Mouse (Mus musculus): ENCODE data around the gene Olfr629. TPM values are rescaled to one million over a fixed set of nuclear protein-coding genes. Genes with fewer than 3 reads are reported as not detected.

The Olfr629 gene
- not detected for polyA plus RNA-seq (2017; shearing (Covaris generic))

DNA sequence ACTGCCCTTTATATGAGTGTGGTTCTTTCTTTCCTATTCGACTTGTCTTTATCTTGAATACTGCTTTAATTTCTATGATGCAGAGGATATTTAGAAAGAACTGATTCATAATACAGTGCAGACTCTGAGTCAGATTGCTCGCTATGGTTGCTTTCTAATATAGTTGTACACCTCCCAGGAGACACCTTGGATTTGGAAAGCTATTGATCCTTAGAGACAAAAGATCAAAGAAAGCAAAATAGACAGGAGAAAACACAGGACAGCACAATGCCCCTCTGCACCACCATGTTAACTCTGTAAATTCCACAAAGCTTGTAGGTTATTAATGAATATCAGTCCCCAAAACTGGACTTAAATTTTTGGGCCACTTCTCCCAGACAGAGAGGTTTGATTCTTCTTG lies at the start of gene Olfr629:
Olfr629 (minus strand) TSS at position 101 of the 400 bp plus-strand sequence.

DNA sequence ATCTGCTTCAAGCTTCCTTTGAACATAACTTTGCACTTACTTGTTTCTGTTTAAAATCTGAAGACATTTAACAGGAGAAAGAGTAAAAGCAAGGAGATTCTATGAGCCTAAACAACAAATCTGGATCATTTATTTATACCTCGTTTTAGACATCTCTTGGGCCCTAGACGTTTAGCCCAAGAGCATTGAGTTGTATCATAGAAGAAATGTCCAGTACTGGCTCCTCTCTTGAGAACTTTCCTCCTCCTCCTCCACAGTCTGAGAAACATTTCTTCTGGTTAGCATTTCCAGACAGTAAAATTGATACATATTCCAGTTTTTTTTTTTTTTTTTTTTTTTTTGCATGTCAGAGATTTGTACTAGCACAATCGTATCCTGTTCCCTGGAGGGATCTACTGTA lies 47.0 kb upstream of the Olfr629 start, which contains the start of gene Olfr67:
Olfr67 (minus strand) TSS at position 101 of the 400 bp plus-strand sequence.

DNA sequence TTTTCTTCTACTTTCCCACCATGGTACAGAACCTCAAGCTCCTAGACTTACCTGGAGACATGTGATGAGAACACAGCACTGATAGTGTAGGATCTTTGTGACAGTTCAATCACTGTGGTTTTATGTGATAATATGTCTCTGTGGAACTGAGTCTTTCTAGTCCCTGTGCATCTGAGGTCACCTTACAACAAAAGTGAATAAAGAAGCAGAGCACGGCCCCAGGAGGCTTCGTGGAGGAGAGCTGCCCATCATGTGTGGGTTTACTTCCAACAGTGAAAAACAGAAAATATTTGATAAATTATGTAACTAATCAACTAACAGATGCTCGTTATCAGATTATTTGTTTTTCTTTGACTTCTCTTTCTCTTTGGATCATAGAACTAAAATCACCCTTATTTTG lies 34.9 kb upstream of the Olfr629 start, which contains the start of gene Olfr68:
Olfr68 (minus strand) TSS at position 101 of the 400 bp plus-strand sequence.

DNA sequence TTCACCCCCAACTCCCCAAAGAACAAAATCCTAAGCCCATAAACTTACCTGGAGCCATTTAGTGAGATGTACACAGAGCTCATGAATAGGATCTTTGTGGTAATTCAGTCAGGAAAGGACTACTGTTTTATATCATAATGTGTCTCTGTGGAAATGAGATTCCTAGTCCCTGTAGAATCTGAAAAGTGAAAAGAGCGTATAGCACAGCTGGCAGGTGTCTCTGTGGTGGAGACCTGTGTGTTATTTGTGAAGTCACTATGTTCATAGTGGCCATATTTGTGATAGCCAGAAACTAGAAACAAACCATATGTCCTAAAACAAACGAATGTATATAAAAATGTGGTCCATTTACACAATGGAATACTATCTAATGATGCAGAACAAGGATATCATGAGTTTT lies 26.8 kb upstream of the Olfr629 start, which contains the start of gene Olfr69:
Olfr69 (minus strand) TSS at position 101 of the 400 bp plus-strand sequence.

DNA sequence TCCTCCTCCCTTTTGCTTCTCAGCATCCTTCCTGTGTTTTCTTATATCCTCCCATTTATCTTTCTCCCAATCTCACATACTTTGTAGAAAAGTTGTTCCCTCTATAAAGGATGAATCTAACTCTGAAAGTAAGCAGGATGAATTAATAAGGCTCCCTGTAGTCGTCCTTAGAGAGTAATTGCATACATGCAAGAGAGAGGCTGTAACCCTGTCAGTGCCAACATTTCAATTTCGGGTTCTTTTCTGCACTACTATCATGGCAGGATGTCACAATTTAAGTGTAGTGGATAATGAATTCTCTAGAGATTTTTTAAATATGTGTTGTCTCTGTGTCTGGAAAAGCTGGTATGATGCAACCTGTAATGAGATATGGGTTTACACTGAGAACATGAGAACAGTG lies 12.5 kb upstream of the Olfr629 start, which contains the start of gene Olfr630:
Olfr630 (minus strand) TSS at position 101 of the 400 bp plus-strand sequence.

DNA sequence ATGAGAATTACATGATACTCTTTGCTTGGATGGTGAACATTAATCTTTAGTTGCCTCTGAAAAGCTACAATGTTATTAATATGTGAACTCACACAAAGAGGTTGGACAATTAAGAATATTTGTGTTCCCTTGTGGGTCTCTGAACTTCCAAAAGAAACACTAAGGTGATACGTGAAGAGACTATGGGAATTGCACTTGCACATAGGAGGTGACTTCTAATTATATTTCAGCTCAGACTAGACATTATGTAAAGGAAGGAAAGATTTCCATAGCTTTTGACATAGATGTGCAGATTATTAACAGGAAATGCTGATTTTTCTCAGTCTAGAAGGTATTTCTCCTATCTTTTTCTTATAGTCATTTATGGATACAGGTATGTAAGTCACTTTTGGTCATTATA lies 14.7 kb downstream of the Olfr629 start, which contains the start of gene Olfr628:
Olfr628 (plus strand) TSS at position 301 of the 400 bp plus-strand sequence.

DNA sequence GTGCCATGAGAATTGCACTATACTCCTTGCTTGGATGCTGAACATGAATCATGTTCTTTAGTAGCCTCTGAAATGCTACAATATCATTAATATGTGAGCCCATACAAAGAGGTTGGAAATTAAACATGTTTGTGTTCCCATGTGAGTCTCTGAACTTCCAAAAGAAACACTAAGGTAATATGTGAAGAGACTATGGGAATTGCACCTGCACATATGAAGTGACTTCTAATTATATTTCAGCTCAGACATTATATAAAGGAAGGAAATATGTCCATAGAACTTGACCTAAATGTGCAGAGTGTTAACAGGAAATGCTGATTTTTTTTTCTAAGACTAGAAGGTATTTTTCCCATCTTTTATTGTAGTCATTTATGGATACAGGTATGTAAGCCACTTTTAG lies 30.4 kb downstream of the Olfr629 start, which contains the start of gene Olfr243:
Olfr243 (plus strand) TSS at position 301 of the 400 bp plus-strand sequence.

Other genes with a start within 250 kb of the Olfr629 start
- under 1 TPM in 1 of 2 experiments, not detected in 1; 0.05 TPM for gene Olfr609, start 246.9 kb downstream of the Olfr629 start, polyA plus RNA-seq (2017; shearing (Covaris generic))
- not detected for gene Olfr610, start 232.8 kb downstream of the Olfr629 start, polyA plus RNA-seq (2017; shearing (Covaris generic))
- not detected for gene Olfr611, start 224.1 kb downstream of the Olfr629 start, polyA plus RNA-seq (2017; shearing (Covaris generic))
- gene Olfr612, start 202.2 kb downstream of the Olfr629 start, polyA plus RNA-seq (2017; shearing (Covaris generic)): not detected
- not detected for gene Olfr613, start 196.9 kb downstream of the Olfr629 start, polyA plus RNA-seq (2017; shearing (Covaris generic))
- gene Olfr615, start 188.9 kb downstream of the Olfr629 start, polyA plus RNA-seq (2017; shearing (Covaris generic)): not detected
- not detected for gene Olfr616, start 175.8 kb downstream of the Olfr629 start, polyA plus RNA-seq (2017; shearing (Covaris generic))
- not detected for gene Olfr617, start 171.9 kb downstream of the Olfr629 start, polyA plus RNA-seq (2017; shearing (Covaris generic))
- not detected for gene Olfr618, start 154.8 kb downstream of the Olfr629 start, polyA plus RNA-seq (2017; shearing (Covaris generic))
- gene Olfr619, start 144.4 kb downstream of the Olfr629 start, polyA plus RNA-seq (2017; shearing (Covaris generic)): under 1 TPM in 1 of 2 experiments, not detected in 1; 0.11 TPM
- under 1 TPM; 0.24 to 0.61 TPM for gene Olfr620, start 132.4 kb downstream of the Olfr629 start, polyA plus RNA-seq (2017; shearing (Covaris generic))
- gene Olfr622, start 102.2 kb downstream of the Olfr629 start, polyA plus RNA-seq (2017; shearing (Covaris generic)): not detected
- not detected for gene Olfr623, start 81.2 kb downstream of the Olfr629 start, polyA plus RNA-seq (2017; shearing (Covaris generic))
- under 1 TPM; 0.05 to 0.10 TPM for gene Olfr624, start 73.8 kb downstream of the Olfr629 start, polyA plus RNA-seq (2017; shearing (Covaris generic))
- not detected for gene Olfr625-ps1, start 62.2 kb downstream of the Olfr629 start, polyA plus RNA-seq (2017; shearing (Covaris generic))
- gene Olfr243, start 30.3 kb downstream of the Olfr629 start, polyA plus RNA-seq (2017; shearing (Covaris generic)): not detected
- gene Olfr628, start 14.6 kb downstream of the Olfr629 start, polyA plus RNA-seq (2017; shearing (Covaris generic)): not detected
- not detected for gene Olfr630, start 12.4 kb upstream of the Olfr629 start, polyA plus RNA-seq (2017; shearing (Covaris generic))
- not detected for gene Olfr69, start 26.7 kb upstream of the Olfr629 start, polyA plus RNA-seq (2017; shearing (Covaris generic))
- gene Olfr68, start 34.8 kb upstream of the Olfr629 start, polyA plus RNA-seq (2017; shearing (Covaris generic)): not detected
- gene Olfr67, start 46.9 kb upstream of the Olfr629 start, polyA plus RNA-seq (2017; shearing (Covaris generic)): not detected
- 10 to 100 TPM in 1 of 2 experiments, under 1 TPM in 1; 0.96 to 10.7 TPM for gene Hbb-bt, start 69.1 kb upstream of the Olfr629 start, polyA plus RNA-seq (2017; shearing (Covaris generic))
- gene Hbb-bs, start 83.2 kb upstream of the Olfr629 start, polyA plus RNA-seq (2017; shearing (Covaris generic)): 10 to 100 TPM; 11.6 to 54.5 TPM
- gene Hbb-bh2, start 95.6 kb upstream of the Olfr629 start, polyA plus RNA-seq (2017; shearing (Covaris generic)): 1 to 10 TPM in 1 of 2 experiments, under 1 TPM in 1; 0.29 to 2.1 TPM
- 1 to 10 TPM; 1.6 to 7.8 TPM for gene Hbb-bh1, start 98.2 kb upstream of the Olfr629 start, polyA plus RNA-seq (2017; shearing (Covaris generic))
- gene Hbb-y, start 108.3 kb upstream of the Olfr629 start, polyA plus RNA-seq (2017; shearing (Covaris generic)): under 1 TPM in 1 of 2 experiments, not detected in 1; 0.77 TPM
- not detected for gene Olfr66, start 141.3 kb upstream of the Olfr629 start, polyA plus RNA-seq (2017; shearing (Covaris generic))
- gene Olfr64, start 149.5 kb upstream of the Olfr629 start, polyA plus RNA-seq (2017; shearing (Covaris generic)): under 1 TPM; 0.05 to 0.42 TPM
- gene Olfr65, start 158.5 kb upstream of the Olfr629 start, polyA plus RNA-seq (2017; shearing (Covaris generic)): not detected
- gene Olfr631, start 183.9 kb upstream of the Olfr629 start, polyA plus RNA-seq (2017; shearing (Covaris generic)): not detected
- gene Olfr632, start 189.4 kb upstream of the Olfr629 start, polyA plus RNA-seq (2017; shearing (Covaris generic)): not detected
- not detected for gene Olfr633, start 199.5 kb upstream of the Olfr629 start, polyA plus RNA-seq (2017; shearing (Covaris generic))
- gene Olfr635, start 226.2 kb upstream of the Olfr629 start, polyA plus RNA-seq (2017; shearing (Covaris generic)): under 1 TPM; 0.06 to 0.16 TPM